Mouse (Mus musculus) thymus, adult 2 months (tissue): ENCODE results near the gene Filip1. TPM values are rescaled to one million over a fixed set of nuclear protein-coding genes. Genes with fewer than 3 reads are reported as not detected.

ENCODE experiments used
- DNase-seq: peaks from one replicate; pipeline ENCODE4 v3.0.0; 2021
- H3K27ac ChIP-seq: fragments of 200-500 bp; 2 replicates; pipeline ENCODE4 v1.5.1; 2012; ENCODE audit warnings: low read length, control low read depth; ENCODE audit not compliant: control insufficient read depth, insufficient read depth
- H3K27me3 ChIP-seq: fragments of 200-500 bp; 2 replicates; pipeline ENCODE4 v1.6.1; 2012; ENCODE audit warnings: mild to moderate bottlenecking, low read length, moderate library complexity, mixed read lengths; ENCODE audit not compliant: control insufficient read depth, insufficient read depth
- H3K36me3 ChIP-seq: fragments of 200-500 bp; 2 replicates; pipeline ENCODE4 v1.6.1; 2012; ENCODE audit warnings: mild to moderate bottlenecking, low read length, moderate library complexity; ENCODE audit not compliant: control insufficient read depth, insufficient read depth
- H3K4me1 ChIP-seq: fragments of 200-500 bp; replicated peaks from 2 replicates; pipeline ENCODE4 v1.6.1; 2012; ENCODE audit warnings: low read length; ENCODE audit not compliant: control insufficient read depth, insufficient read depth
- H3K4me3 ChIP-seq: fragments of 200-500 bp; 2 replicates; pipeline ENCODE4 v1.5.1; 2012; ENCODE audit warnings: mild to moderate bottlenecking, low read length, control low read depth, moderate library complexity; ENCODE audit not compliant: control insufficient read depth, insufficient read depth
- CTCF ChIP-seq: fragments of 200-500 bp; IDR thresholded peaks from 2 replicates; pipeline ENCODE4 v1.5.1; 2012; ENCODE audit warnings: mild to moderate bottlenecking, control low read depth, low read length, moderate library complexity, borderline replicate concordance; ENCODE audit not compliant: control insufficient read depth, poor library complexity, insufficient read depth; ENCODE audit errors: extremely low read depth
- POLR2A ChIP-seq: fragments of 200-500 bp; IDR thresholded peaks from 2 replicates; pipeline ENCODE4 v1.6.1; 2012; ENCODE audit warnings: mild to moderate bottlenecking, low read length, control low read depth, moderate library complexity; ENCODE audit not compliant: control insufficient read depth, poor library complexity, insufficient read depth; ENCODE audit errors: extremely low read depth
- WGBS: fragments of 180-500 bp; shearing (Covaris S2); methylation state at CpG from one replicate; pipeline ENCODE4 v1.1.7; 2018; 5-methylcytosine and 5-hydroxymethylcytosine counted together
- polyA plus RNA-seq: library from polyadenylated mRNA; depleted of rRNA; stranded (reverse); fragments of >200 nt; gene quantifications from 2 replicates; pipeline ENCODE4 v1.2.3, GENCODE M21; 2012

Filip1 gene
- polyA plus RNA-seq, 1 experiment, result 0.90 TPM

DNA sequence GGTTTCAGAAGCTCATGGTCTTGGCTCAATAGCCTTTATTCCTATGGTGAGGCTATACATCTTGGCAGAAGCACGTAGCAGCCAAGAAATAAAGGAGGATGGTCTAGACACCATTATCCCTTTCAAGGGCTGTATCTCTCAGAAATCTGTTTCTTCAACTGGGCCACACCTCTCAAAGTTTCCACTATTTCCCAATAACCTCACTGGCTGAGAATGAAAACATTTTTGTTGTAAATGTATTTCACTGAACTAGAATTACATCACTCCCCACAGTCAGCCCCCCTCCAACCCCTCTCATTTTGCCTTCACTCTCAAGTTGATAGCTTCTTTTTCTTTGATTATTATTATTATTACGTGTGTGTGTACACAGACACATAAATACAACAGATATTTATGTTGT lies 129.5 kb downstream of the Filip1 start:
- H3K36me3 ChIP-seq, result no peaks in the 10 kb centered on the region
- DNase-seq, result no peak
- H3K27me3 ChIP-seq, result no peaks in the 10 kb centered on the region
- H3K4me1 ChIP-seq, result no peaks in the 10 kb centered on the region
- no peak overlapping the region for H3K4me3 ChIP-seq
- H3K27ac ChIP-seq, result no peak overlapping the region
- TF ChIP-seq POLR2A, result no peak
- TF ChIP-seq CTCF, result no peak
- WGBS, result 90% methylated on average over 2 of the region's 2 CpGs

DNA sequence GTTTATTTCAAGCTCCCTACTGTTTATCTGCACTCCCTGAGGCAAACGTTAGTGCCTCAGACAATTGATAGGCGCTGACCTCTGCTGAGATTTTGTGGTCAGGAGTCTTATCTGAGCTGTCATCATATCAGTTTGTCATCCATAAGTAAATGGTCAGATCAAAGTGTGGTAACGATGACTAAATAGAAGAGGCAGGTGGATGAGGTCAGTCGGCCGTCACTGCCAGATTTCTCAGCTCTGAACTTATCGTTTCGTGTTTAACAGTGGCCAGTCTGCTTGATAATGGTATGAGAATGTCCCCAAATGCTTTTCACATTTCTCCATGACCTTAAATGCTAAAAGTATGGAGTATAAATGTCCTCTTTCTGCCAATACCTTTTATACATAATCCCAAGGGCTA lies 132.6 kb downstream of the Filip1 start:
- no peak for TF ChIP-seq CTCF
- TF ChIP-seq POLR2A, result no peak
- no peak for DNase-seq
- WGBS, result 93% methylated on average over 7 of the region's 7 CpGs

DNA sequence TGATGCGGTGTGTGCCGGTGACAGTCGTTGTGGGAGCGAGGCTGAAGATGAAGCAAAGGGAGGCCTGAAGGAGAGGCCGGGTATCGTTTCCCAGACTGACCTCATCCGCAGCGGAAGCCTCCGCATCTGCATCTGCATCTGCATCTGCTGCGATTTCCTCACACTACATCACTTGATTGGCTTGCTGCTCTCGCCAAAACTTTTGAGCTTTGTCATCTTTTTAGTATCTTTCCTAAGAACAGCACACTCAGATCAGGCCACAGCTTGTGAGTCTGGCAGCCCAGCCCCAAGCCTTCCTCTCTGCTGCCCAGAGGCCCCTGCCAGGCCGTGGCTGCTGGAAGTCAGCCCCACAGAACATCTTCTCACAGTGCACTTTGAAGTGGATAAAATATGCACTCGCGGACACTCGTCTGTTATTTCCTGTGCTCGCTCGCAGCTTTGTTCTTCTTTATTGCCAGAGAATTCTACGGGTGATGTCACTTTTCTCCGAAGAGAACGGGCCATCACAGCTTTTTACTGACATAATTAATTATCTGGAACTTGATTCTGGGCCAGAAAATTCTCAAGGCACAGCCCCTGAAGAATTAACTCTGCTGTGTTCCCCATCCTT lies 137.0 kb downstream of the Filip1 start:
- no peaks in the 10 kb centered on the region for H3K27me3 ChIP-seq
- 48% methylated on average over 20 of the region's 20 CpGs for WGBS
- no peak overlapping the region for H3K4me3 ChIP-seq
- H3K4me1 ChIP-seq, result peaks cover 5% of the 10 kb centered on the region; the same call in 1 of the 2 replicates
- DNase-seq, result no peak
- H3K36me3 ChIP-seq, result no peaks in the 10 kb centered on the region
- TF ChIP-seq POLR2A, result no peak
- TF ChIP-seq CTCF, result no peak
- no peak overlapping the region for H3K27ac ChIP-seq

More for the DNA sequence above, 132.6 kb downstream of the Filip1 start:
- Histone ChIP-seq H3K4me1 (peaks cover 5% of the 10 kb centered on the region; the same call in 1 of the 2 replicates), H3K4me3 (no peak overlapping the region), H3K27ac (no peak overlapping the region), H3K36me3 (no peaks in the 10 kb centered on the region), H3K27me3 (no peaks in the 10 kb centered on the region)

DNA sequence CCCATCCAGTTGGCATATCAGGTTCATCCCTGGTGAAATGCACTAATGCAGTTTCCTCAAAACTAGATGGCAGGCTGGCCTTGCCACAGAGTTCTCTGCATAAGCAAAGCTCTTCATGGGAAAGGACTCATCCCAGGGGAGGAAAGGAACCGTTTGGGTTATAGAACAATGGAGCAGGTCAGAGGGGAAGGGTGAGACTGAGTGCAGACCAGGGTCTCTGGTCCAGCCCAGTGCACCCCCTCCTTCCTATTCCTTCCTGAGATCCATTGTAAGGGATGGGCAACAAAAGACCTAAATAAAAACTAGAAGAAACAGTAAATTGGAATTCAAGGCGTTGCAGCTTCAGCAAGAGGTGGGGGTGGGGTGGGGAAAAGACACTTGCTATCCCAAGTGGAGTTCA lies 140.1 kb downstream of the Filip1 start:
- H3K27me3 ChIP-seq, result no peaks in the 10 kb centered on the region
- 88% methylated on average over 2 of the region's 2 CpGs for WGBS
- no peak overlapping the region for H3K4me3 ChIP-seq
- no peak for TF ChIP-seq POLR2A
- no peak for TF ChIP-seq CTCF
- no peak for DNase-seq
- H3K27ac ChIP-seq, result no peak overlapping the region
- H3K4me1 ChIP-seq, result peaks cover 5% of the 10 kb centered on the region; the same call in 1 of the 2 replicates
- no peaks in the 10 kb centered on the region for H3K36me3 ChIP-seq

DNA sequence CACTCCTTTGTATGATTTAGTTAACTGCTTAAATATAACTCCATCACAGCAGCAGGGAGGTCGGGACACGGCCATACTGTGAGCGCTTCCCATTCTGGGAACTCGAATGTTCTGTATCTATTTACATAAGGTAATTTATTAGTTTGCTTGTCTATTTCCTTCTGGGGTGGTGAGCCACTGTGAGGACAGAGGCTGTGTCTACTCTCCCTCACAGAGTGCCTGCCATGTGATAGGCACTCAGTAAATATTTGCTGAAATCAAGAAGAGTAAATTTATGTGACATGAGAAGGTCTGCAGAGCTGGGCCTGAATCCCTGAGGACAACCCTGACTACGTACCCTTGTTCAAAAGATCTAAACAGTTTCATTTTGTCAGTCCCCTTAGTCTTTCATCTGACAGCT lies 143.1 kb downstream of the Filip1 start:
- 92% methylated on average over 5 of the region's 5 CpGs for WGBS

DNA sequence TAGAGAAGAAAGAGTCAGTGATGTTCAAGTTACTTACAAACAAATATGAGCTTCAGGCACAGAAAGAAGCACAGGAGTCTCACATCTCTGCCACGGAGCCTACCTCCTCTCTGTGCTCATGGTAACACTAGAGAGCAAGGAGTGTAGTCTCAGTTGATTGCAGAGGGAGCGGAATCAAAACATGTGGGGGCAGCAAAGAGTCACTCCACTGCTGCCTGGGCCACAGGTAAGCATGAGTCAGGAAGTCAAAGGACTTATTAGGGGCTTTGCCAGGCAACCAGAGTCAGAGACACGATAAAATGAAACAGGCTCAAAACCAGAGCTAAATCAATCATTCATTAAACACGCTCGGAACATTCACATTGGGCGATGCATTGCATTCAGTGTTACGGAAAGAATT lies 146.7 kb downstream of the Filip1 start:
- 70% methylated on average over 7 of the region's 7 CpGs for WGBS
- Histone ChIP-seq H3K36me3 (no peaks in the 10 kb centered on the region), H3K4me1 (no peaks in the 10 kb centered on the region), H3K4me3 (no peak overlapping the region), H3K27me3 (no peaks in the 10 kb centered on the region), H3K27ac (no peak overlapping the region)
- peak; percentile 11 for DNase-seq
- no peak for TF ChIP-seq CTCF
- no peak for TF ChIP-seq POLR2A

More for the DNA sequence above, 143.1 kb downstream of the Filip1 start:
- Histone ChIP-seq H3K4me1 (no peaks in the 10 kb centered on the region), H3K4me3 (no peak overlapping the region), H3K27ac (no peak overlapping the region), H3K27me3 (no peaks in the 10 kb centered on the region), H3K36me3 (no peaks in the 10 kb centered on the region)
- no peak for DNase-seq
- TF ChIP-seq POLR2A (no peak), CTCF (no peak)

DNA sequence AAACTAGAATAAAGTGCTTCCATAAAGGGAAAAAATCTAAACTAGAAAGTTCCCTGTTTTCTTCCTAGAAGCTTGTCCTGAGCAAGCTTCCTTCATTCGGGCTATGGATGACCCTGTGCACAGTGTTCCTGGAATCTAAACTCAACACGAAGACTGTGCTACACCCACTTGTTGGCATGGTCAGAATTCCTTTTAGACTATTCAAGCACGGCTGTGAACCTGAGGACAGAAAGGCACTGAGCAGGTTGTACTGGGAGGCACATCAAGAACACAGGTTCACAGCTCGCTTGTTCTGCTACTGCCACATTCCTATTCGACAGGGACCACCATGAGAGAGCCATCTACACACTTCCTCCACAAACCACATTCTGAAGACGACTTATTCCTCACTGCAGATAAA lies 150.1 kb downstream of the Filip1 start:
- WGBS, result 53% methylated on average over 6 of the region's 6 CpGs
- TF ChIP-seq POLR2A, result no peak
- TF ChIP-seq CTCF, result no peak
- H3K4me1 ChIP-seq, result no peaks in the 10 kb centered on the region
- H3K27ac ChIP-seq, result no peak overlapping the region
- H3K36me3 ChIP-seq, result no peaks in the 10 kb centered on the region
- no peak for DNase-seq
- no peaks in the 10 kb centered on the region for H3K27me3 ChIP-seq
- H3K4me3 ChIP-seq, result no peak overlapping the region
